Mouse (Mus musculus): ENCODE measurements around the gene Zbtb42. TPM values are rescaled to one million over a fixed set of nuclear protein-coding genes. Genes with fewer than 3 reads are reported as not detected.

The Zbtb42 gene
- total RNA-seq, 1 experiment, result 1.8 TPM

DNA sequence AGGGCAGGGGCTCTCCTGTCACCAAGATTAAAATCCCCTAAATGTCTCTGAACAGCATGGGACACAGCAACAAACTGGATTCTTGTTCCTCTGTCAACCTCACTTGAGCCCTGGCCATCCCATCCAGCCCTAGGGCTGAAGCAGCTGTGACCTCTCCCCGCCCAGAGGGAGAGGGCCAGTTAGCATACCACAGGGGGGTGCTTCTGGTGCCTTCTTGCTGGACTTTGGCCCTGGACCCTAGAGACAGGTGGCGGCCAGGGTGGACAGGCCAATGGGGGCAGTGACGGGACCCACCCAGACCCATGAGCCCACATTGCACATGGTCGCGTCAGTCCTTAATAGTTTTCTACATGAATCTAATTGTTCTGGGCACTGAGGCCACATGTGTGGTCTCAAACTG, 24.6 kb upstream of the Zbtb42 start:
- in situ Hi-C loops (cut with MboI; ENCODE audit: low sequenced_read_pairs in 2 of 2, unreplicated experiment in 2 of 2), result no loop called here
- H3K36me3 ChIP-seq (ENCODE audit: control insufficient read depth, insufficient read depth, low read length, poor library complexity, severe bottlenecking), result peaks cover 54% of the 10 kb centered on the region
- H3K4me1 ChIP-seq (ENCODE audit: control insufficient read depth in 2 of 2, insufficient read depth in 2 of 2, low read length in 2 of 2, poor library complexity in 1 of 2), result 0 out of 4 replicates have a peak, but pooled peaks cover 0 to 4% of the 10 kb centered on the region in 2 experiments
- H3K4me3 ChIP-seq (ENCODE audit: insufficient read depth in 1 of 2, low read depth in 1 of 2, low read length in 2 of 2, poor library complexity in 1 of 2, severe bottlenecking in 1 of 2), result no peak overlapping the region
- no peak for DNase-seq (ENCODE audit: low read depth, low spot score)
- no peaks in the 10 kb centered on the region for H3K9me3 ChIP-seq (ENCODE audit: control insufficient read depth, insufficient read depth, low read depth, low read length)
- no peak overlapping the region for H3K9ac ChIP-seq (ENCODE audit: insufficient read depth, low read depth, low read length, poor library complexity, severe bottlenecking)
- no peak for TF ChIP-seq HCFC1 (IDR thresholded peaks at IDR 0.05; ENCODE audit: borderline replicate concordance, insufficient read depth, low read length)
- no peak for TF ChIP-seq MAFK (IDR thresholded peaks at IDR 0.05; ENCODE audit: insufficient read depth, low read depth, low read length)
- no peak for TF ChIP-seq CHD2 (IDR thresholded peaks at IDR 0.05; ENCODE audit: low read depth, low read length)
- TF ChIP-seq ZC3H11A (IDR thresholded peaks at IDR 0.05; ENCODE audit: borderline replicate concordance, low read depth, low read length), result no peak
- no peak for TF ChIP-seq ZNF384 (IDR thresholded peaks at IDR 0.05; ENCODE audit: low read depth, low read length)
- H3K27ac ChIP-seq (ENCODE audit: insufficient read depth, low read depth, low read length, poor library complexity, severe bottlenecking), result no peak overlapping the region

DNA sequence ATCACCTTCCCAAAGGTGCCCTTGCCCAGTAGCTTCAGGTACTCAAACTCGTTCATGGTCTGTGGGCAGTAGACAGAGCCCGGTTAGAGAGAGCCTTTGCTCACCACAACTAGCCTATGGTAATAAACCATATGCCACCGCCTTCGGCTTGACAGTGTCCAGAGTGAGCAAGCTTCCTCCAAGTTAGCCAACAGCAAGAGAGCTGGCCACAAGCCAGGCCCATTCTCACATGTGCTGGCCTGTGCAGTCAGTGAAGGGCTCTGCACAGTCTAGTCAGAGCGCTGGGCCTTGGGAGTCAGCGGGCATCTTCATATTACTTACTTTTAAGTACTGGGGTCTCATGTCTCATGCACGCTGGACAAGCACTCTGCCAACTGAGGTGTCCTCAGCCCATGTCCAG, 20.0 kb upstream of the Zbtb42 start:
- in situ Hi-C loops (cut with MboI; ENCODE audit: low sequenced_read_pairs in 2 of 2, unreplicated experiment in 2 of 2), result no loop called here

DNA sequence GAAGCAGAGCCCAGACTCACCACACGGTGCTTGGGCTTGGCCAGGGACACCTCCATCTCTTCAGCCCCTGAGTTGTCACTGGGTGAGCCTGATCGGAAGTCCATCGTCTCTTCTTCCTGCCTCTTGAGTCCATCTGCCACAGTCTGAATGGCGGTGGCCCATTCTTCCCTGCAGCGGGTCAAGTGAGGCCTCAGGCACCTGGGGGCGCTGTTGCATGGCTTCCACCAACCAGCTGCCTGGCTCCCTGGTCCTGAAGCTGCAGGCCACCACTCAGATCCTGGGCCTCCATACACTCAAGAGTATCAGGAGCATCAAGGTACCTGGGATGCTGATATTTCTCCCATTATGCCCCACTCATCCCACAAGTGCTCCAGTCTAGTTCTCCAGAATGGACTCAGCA, 19.5 kb upstream of the Zbtb42 start:
- H3K4me1 ChIP-seq (ENCODE audit: control insufficient read depth in 2 of 2, insufficient read depth in 2 of 2, low read length in 2 of 2, poor library complexity in 1 of 2), result 0 out of 4 replicates have a peak, but pooled peaks cover 0 to under 1% of the 10 kb centered on the region in 2 experiments
- no peak overlapping the region for H3K4me3 ChIP-seq (ENCODE audit: insufficient read depth in 1 of 2, low read depth in 1 of 2, low read length in 2 of 2, poor library complexity in 1 of 2, severe bottlenecking in 1 of 2)
- peaks cover 39% of the 10 kb centered on the region for H3K36me3 ChIP-seq (ENCODE audit: control insufficient read depth, insufficient read depth, low read length, poor library complexity, severe bottlenecking)
- no peak for DNase-seq (ENCODE audit: low read depth, low spot score)
- TF ChIP-seq MAFK (IDR thresholded peaks at IDR 0.05; ENCODE audit: insufficient read depth, low read depth, low read length), result no peak
- no peak for TF ChIP-seq HCFC1 (IDR thresholded peaks at IDR 0.05; ENCODE audit: borderline replicate concordance, insufficient read depth, low read length)
- TF ChIP-seq ZC3H11A (IDR thresholded peaks at IDR 0.05; ENCODE audit: borderline replicate concordance, low read depth, low read length), result no peak
- no peak for TF ChIP-seq ZNF384 (IDR thresholded peaks at IDR 0.05; ENCODE audit: low read depth, low read length)
- TF ChIP-seq CHD2 (IDR thresholded peaks at IDR 0.05; ENCODE audit: low read depth, low read length), result no peak
- no peaks in the 10 kb centered on the region for H3K9me3 ChIP-seq (ENCODE audit: control insufficient read depth, insufficient read depth, low read depth, low read length)
- in situ Hi-C loops (cut with MboI; ENCODE audit: low sequenced_read_pairs in 2 of 2, unreplicated experiment in 2 of 2), result no loop called here
- H3K27ac ChIP-seq (ENCODE audit: insufficient read depth, low read depth, low read length, poor library complexity, severe bottlenecking), result no peak overlapping the region
- no peak overlapping the region for H3K9ac ChIP-seq (ENCODE audit: insufficient read depth, low read depth, low read length, poor library complexity, severe bottlenecking)

More for the DNA sequence above, 20.0 kb upstream of the Zbtb42 start:
- Histone ChIP-seq H3K27ac (ENCODE audit: insufficient read depth, low read depth, low read length, poor library complexity, severe bottlenecking) (no peak overlapping the region), H3K4me1 (ENCODE audit: control insufficient read depth in 2 of 2, insufficient read depth in 2 of 2, low read length in 2 of 2, poor library complexity in 1 of 2) (0 out of 4 replicates have a peak, but pooled peaks cover 0 to 2% of the 10 kb centered on the region in 2 experiments), H3K36me3 (ENCODE audit: control insufficient read depth, insufficient read depth, low read length, poor library complexity, severe bottlenecking) (peaks cover 40% of the 10 kb centered on the region), H3K4me3 (ENCODE audit: insufficient read depth in 1 of 2, low read depth in 1 of 2, low read length in 2 of 2, poor library complexity in 1 of 2, severe bottlenecking in 1 of 2) (no peak overlapping the region), H3K9ac (ENCODE audit: insufficient read depth, low read depth, low read length, poor library complexity, severe bottlenecking) (no peak overlapping the region), H3K9me3 (ENCODE audit: control insufficient read depth, insufficient read depth, low read depth, low read length) (no peaks in the 10 kb centered on the region)
- no peak for DNase-seq (ENCODE audit: low read depth, low spot score)
- no peak for TF ChIP-seq HCFC1 (IDR thresholded peaks at IDR 0.05; ENCODE audit: borderline replicate concordance, insufficient read depth, low read length)
- TF ChIP-seq MAFK (IDR thresholded peaks at IDR 0.05; ENCODE audit: insufficient read depth, low read depth, low read length), result no peak
- no peak for TF ChIP-seq CHD2 (IDR thresholded peaks at IDR 0.05; ENCODE audit: low read depth, low read length)
- no peak for TF ChIP-seq ZC3H11A (IDR thresholded peaks at IDR 0.05; ENCODE audit: borderline replicate concordance, low read depth, low read length)
- TF ChIP-seq ZNF384 (IDR thresholded peaks at IDR 0.05; ENCODE audit: low read depth, low read length), result no peak

DNA sequence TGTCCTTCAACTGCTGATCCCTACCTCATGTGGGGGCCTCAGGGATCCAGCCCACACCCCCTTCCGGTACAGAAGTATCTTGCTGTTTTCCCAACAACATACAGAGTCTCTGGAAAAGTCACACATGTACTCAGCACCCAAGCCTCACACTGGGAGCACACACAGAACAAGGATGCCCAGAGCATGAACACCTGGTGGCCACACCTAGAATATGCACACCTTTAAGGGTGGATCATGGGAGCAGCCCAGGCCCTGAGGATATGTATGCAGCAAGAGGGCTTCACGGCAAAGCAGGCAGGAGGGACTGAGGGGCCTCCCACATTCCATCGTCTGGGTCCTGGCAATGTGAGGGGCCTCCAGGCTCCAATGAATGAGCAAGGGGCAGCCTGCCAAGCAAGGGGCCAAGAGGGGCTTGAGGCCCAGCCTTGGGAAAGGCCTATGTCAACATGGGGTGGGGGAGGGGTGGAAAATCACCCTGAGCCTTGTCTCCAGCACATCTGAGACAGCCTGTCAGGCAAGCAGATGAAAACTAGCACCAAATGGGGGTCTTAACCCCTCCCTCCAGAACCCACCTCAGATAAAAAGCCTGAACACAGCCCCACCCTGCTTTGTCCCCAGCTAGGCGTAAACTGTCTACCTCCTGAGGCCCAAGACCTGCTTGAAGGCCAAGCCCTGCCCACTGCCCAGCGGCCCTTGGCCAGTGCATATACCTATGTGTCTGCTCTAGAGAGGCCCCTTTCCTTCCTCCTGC, 17.9 kb upstream of the Zbtb42 start:
- Histone ChIP-seq H3K27ac (ENCODE audit: insufficient read depth, low read depth, low read length, poor library complexity, severe bottlenecking) (no peak overlapping the region), H3K9me3 (ENCODE audit: control insufficient read depth, insufficient read depth, low read depth, low read length) (no peaks in the 10 kb centered on the region), H3K4me1 (ENCODE audit: control insufficient read depth in 2 of 2, insufficient read depth in 2 of 2, low read length in 2 of 2, poor library complexity in 1 of 2) (no peaks in the 10 kb centered on the region), H3K36me3 (ENCODE audit: control insufficient read depth, insufficient read depth, low read length, poor library complexity, severe bottlenecking) (peaks cover 29% of the 10 kb centered on the region), H3K9ac (ENCODE audit: insufficient read depth, low read depth, low read length, poor library complexity, severe bottlenecking) (no peak overlapping the region), H3K4me3 (ENCODE audit: insufficient read depth in 1 of 2, low read depth in 1 of 2, low read length in 2 of 2, poor library complexity in 1 of 2, severe bottlenecking in 1 of 2) (no peak overlapping the region)
- in situ Hi-C loops (cut with MboI; ENCODE audit: low sequenced_read_pairs in 2 of 2, unreplicated experiment in 2 of 2), result no loop called here
- TF ChIP-seq ZC3H11A (IDR thresholded peaks at IDR 0.05; ENCODE audit: borderline replicate concordance, low read depth, low read length) (no peak), MAFK (IDR thresholded peaks at IDR 0.05; ENCODE audit: insufficient read depth, low read depth, low read length) (no peak), CHD2 (IDR thresholded peaks at IDR 0.05; ENCODE audit: low read depth, low read length) (no peak), HCFC1 (IDR thresholded peaks at IDR 0.05; ENCODE audit: borderline replicate concordance, insufficient read depth, low read length) (no peak), ZNF384 (IDR thresholded peaks at IDR 0.05; ENCODE audit: low read depth, low read length) (no peak)
- no peak for DNase-seq (ENCODE audit: low read depth, low spot score)

Data from ES-E14 (cell line).